Mouse (Mus musculus): Measurements from ENCODE around the gene Mlxip. TPM values are rescaled to one million over a fixed set of nuclear protein-coding genes. Genes with fewer than 3 reads are reported as not detected.

The Mlxip gene
- polyA plus RNA-seq, 1 experiment from 2014 or later: 18.8 TPM

Other genes with a start within 250 kb of the Mlxip start
- gene Psmd9, start 225.4 kb upstream of the Mlxip start, polyA plus RNA-seq (2016; fragmentation: Nextera tagmentation; extraction: Ambion mirVana): 77.7 and 86.3 TPM in 2 replicates
- gene Hpd, start 212.1 kb upstream of the Mlxip start, polyA plus RNA-seq (2016; fragmentation: Nextera tagmentation; extraction: Ambion mirVana): not detected in 2 replicates
- gene Wdr66, start 142.7 kb upstream of the Mlxip start, polyA plus RNA-seq (2016; fragmentation: Nextera tagmentation; extraction: Ambion mirVana): 7.0 and 8.1 TPM in 2 replicates
- 42.9 and 48.0 TPM in 2 replicates for gene Bcl7a, start 51.0 kb upstream of the Mlxip start, polyA plus RNA-seq (2016; fragmentation: Nextera tagmentation; extraction: Ambion mirVana)
- 0.07 and 0.31 TPM in 2 replicates for gene Lrrc43, start 94.5 kb downstream of the Mlxip start, polyA plus RNA-seq (2016; fragmentation: Nextera tagmentation; extraction: Ambion mirVana)
- gene Il31, start 94.7 kb downstream of the Mlxip start, polyA plus RNA-seq (2016; fragmentation: Nextera tagmentation; extraction: Ambion mirVana): not detected in 2 replicates
- 1.3 and 1.4 TPM in 2 replicates for gene B3gnt4, start 115.7 kb downstream of the Mlxip start, polyA plus RNA-seq (2016; fragmentation: Nextera tagmentation; extraction: Ambion mirVana)
- gene Diablo, start 129.4 kb downstream of the Mlxip start, polyA plus RNA-seq (2016; fragmentation: Nextera tagmentation; extraction: Ambion mirVana): 149 and 152 TPM in 2 replicates
- gene Gm49027, start 130.7 kb downstream of the Mlxip start, polyA plus RNA-seq (2016; fragmentation: Nextera tagmentation; extraction: Ambion mirVana): not detected in 2 replicates
- 35.8 and 37.6 TPM in 2 replicates for gene Vps33a, start 178.2 kb downstream of the Mlxip start, polyA plus RNA-seq (2016; fragmentation: Nextera tagmentation; extraction: Ambion mirVana)